12 mouse cellular contexts compared by ENCODE assay signal in the genomic region with DNA sequence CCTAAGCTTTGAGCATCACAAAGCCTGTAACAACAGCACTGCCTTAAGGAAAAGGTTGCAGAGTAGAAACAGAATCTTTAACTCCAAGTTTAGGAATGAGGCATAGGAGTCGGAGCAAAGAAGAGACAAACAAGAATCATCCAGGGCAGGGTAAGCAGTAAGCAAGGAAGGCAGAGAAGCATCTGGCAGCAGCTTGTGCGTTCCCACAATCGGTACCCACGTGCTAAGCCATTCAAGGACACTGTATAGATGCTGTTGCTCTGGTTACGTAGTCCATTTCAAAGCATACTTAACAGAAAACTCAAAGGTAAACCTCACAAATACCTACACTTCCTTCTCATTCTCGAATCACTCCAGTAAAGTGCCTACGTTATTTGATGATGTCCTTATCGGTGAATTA. TPM values are rescaled to one million over a fixed set of nuclear protein-coding genes. Genes with fewer than 3 reads are reported as not detected.
DNase-seq lines count a peak whose midpoint lies in the region.
"Had no signal": no experiment of that assay in that cellular context is flagged by ENCODE, and none has a peak within 500 bp of the region (broad histone marks: within the 10 kb centered on the region; RNA-seq: fewer than 3 reads in every experiment).

No protein-coding gene starts in this region.

- DNase-seq in layer of hippocampus, postnatal 14 days (ENCODE audit: low spot score in 2 of 2): peak; percentile 13 to 54
- DNase-seq in layer of hippocampus, adult 11-12 months (ENCODE audit: low spot score): no peak
- peak; percentile 71 for DNase-seq in brain, adult 2 months (ENCODE audit: low read depth, low spot score)
- peak; percentile 29 to 34 for DNase-seq in frontal cortex, postnatal 14 days (ENCODE audit: low spot score in 2 of 2)
- DNase-seq in right cerebral cortex, postnatal 10 days (ENCODE audit: low spot score in 2 of 2): peak; percentile 65 to 84
- no peak for DNase-seq in spleen, postnatal 10 days (ENCODE audit: low spot score in 2 of 2)
- DNase-seq in heart, postnatal 25 days (ENCODE audit: low spot score): no peak
- DNase-seq: cerebellum, adult 9-10 months; heart, postnatal 36 days; kidney, adult 9 months; kidney, postnatal 36 days; lung, postnatal 14 days had no signal

- intact Hi-C loops in heart, postnatal 25 days (cut with DNase I): no loop called here

RNA-seq across cellular contexts. Expression of a gene that starts 35.0 kb away (rescaled TPM):
- 100 to 1,000 TPM in 1 of 2 experiments, 10 to 100 TPM in 1; 94.7 to 110 TPM for total RNA-seq in layer of hippocampus, postnatal 14 days (2021)
- 10 to 100 TPM; 16.7 to 19.7 TPM for total RNA-seq in heart, postnatal 25 days (2021)

Comparison
In these comparisons a context has a peak if more than half of its experiments do, and no peak if none do; other contexts are left out.
1. DNase-seq: peak in layer of hippocampus, postnatal 14 days (2 of 2), brain, adult 2 months (single experiment), frontal cortex, postnatal 14 days (2 of 2) and right cerebral cortex, postnatal 10 days (2 of 2); none in layer of hippocampus, adult 11-12 months (single experiment), spleen, postnatal 10 days (0 of 2) and heart, postnatal 25 days (single experiment).
2. RNA of a gene that starts 35.0 kb away (total RNA-seq): 94.7 to 110 TPM in layer of hippocampus, postnatal 14 days; 16.7 to 19.7 TPM in heart, postnatal 25 days; every median in the first group is over 4 times any median in the second.